Mouse (Mus musculus): ENCODE measurements around the gene Eef1a2. TPM values are rescaled to one million over a fixed set of nuclear protein-coding genes. Genes with fewer than 3 reads are reported as not detected.

Eef1a2 gene
- polyA plus RNA-seq, 1 experiment, result not detected

DNA sequence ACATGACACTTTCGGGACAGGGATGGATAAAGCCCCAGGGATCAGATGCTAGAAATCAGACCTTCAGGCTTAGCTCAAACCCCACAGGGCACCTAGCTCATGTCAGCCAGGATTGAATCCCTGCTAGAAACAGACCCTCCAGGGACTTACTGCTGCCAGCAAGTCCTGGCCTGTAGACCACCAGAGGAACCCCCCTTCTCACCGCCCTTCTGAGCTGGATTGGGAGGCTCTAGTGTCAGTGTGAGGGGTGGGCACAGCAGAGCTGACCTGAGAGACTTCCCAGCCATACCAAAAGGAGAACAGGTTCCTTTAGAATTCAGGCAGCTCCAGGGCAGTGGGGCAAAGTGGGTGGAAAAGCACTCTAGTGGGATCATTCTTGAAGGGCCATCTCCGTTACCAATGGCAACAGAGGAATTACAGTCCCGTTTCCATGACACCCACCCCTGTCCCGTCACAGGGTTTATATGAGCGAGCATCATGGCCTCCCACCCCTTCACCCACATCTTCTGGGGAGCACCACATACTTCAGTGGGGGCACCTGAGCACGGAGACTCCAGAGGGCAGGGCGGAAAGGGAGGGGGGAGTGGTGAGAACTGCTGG, 43.0 kb downstream of the Eef1a2 start:
- H3K4me1 ChIP-seq (ENCODE audit: control insufficient read depth, insufficient read depth, low read length), result no peaks in the 10 kb centered on the region
- TF ChIP-seq CTCF (IDR thresholded peaks at IDR 0.05; ENCODE audit: low read depth, low read length) (no peak), EP300 (IDR thresholded peaks at IDR 0.05; ENCODE audit: insufficient read depth, low read depth, low read length) (no peak), POLR2A (IDR thresholded peaks at IDR 0.05; ENCODE audit: insufficient read depth, low read length) (no peak)
- no peak overlapping the region for H3K27ac ChIP-seq (ENCODE audit: insufficient read depth, low read length)
- H3K36me3 ChIP-seq (ENCODE audit: control insufficient read depth, insufficient read depth, low read length, poor library complexity, severe bottlenecking), result no peaks in the 10 kb centered on the region
- no peaks in the 10 kb centered on the region for H3K9me3 ChIP-seq (replicated peaks; ENCODE audit: control insufficient read depth, insufficient read depth, low read length, poor library complexity, severe bottlenecking)
- H3K9ac ChIP-seq (ENCODE audit: low read depth, poor library complexity, severe bottlenecking), result no peak overlapping the region
- H3K27me3 ChIP-seq (ENCODE audit: control insufficient read depth, insufficient read depth, low read length, poor library complexity, severe bottlenecking), result no peaks in the 10 kb centered on the region
- no peak overlapping the region for H3K4me3 ChIP-seq (ENCODE audit: low read depth, low read length)

DNA sequence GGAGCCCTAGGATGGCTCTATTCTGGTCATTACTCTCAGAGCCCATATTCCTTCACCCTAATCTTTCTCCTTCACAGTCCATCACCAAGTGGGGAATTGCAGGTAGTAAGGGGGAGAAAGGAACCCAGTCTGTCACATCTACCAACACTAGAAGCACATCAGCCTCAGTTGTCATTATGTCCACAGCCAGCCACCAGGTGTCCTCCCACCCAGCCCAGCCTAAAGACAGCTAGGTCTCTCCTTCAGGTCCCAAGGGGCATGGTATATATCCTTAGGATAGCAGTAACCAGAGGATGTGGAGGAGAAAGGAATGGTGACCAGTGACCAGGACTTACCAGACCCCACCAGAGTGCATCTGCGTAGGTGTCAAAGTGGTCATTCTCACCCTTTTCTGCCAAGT, 45.1 kb downstream of the Eef1a2 start:
- Histone ChIP-seq H3K27me3 (ENCODE audit: control insufficient read depth, insufficient read depth, low read length, poor library complexity, severe bottlenecking) (no peaks in the 10 kb centered on the region), H3K9me3 (replicated peaks; ENCODE audit: control insufficient read depth, insufficient read depth, low read length, poor library complexity, severe bottlenecking) (no peaks in the 10 kb centered on the region), H3K9ac (ENCODE audit: low read depth, poor library complexity, severe bottlenecking) (no peak overlapping the region), H3K4me1 (ENCODE audit: control insufficient read depth, insufficient read depth, low read length) (no peaks in the 10 kb centered on the region), H3K36me3 (ENCODE audit: control insufficient read depth, insufficient read depth, low read length, poor library complexity, severe bottlenecking) (no peaks in the 10 kb centered on the region), H3K27ac (ENCODE audit: insufficient read depth, low read length) (no peak overlapping the region), H3K4me3 (ENCODE audit: low read depth, low read length) (no peak overlapping the region)
- peak; percentile 37 for TF ChIP-seq CTCF (IDR thresholded peaks at IDR 0.05; ENCODE audit: low read depth, low read length)
- no peak for TF ChIP-seq POLR2A (IDR thresholded peaks at IDR 0.05; ENCODE audit: insufficient read depth, low read length)

DNA sequence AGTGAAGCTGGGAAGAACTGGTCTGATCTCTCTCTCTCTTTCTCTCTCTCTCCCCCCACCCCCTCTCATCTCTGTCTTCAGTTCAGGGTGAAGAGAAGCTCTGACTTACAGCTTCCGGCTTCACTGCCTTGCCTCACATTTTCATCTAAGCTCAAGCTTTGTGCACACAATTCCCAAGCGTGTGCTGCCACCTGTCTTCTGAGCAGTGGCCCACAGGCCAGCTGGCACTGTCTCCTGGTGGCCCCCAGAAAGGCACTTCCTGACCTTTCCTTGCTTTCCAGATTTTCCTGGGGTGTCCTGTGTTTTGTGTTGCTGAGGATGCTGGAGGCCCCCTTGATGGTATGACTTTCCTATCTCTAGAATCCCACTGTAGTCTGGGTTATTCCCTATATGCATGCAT, 52.7 kb downstream of the Eef1a2 start:
- H3K9ac ChIP-seq (ENCODE audit: low read depth, poor library complexity, severe bottlenecking), result no peak overlapping the region
- H3K9me3 ChIP-seq (replicated peaks; ENCODE audit: control insufficient read depth, insufficient read depth, low read length, poor library complexity, severe bottlenecking), result no peaks in the 10 kb centered on the region
- no peak overlapping the region for H3K4me3 ChIP-seq (ENCODE audit: low read depth, low read length)
- H3K27me3 ChIP-seq (ENCODE audit: control insufficient read depth, insufficient read depth, low read length, poor library complexity, severe bottlenecking), result no peaks in the 10 kb centered on the region
- no peaks in the 10 kb centered on the region for H3K36me3 ChIP-seq (ENCODE audit: control insufficient read depth, insufficient read depth, low read length, poor library complexity, severe bottlenecking)
- no peak overlapping the region for H3K27ac ChIP-seq (ENCODE audit: insufficient read depth, low read length)
- H3K4me1 ChIP-seq (ENCODE audit: control insufficient read depth, insufficient read depth, low read length), result no peaks in the 10 kb centered on the region
- TF ChIP-seq POLR2A (IDR thresholded peaks at IDR 0.05; ENCODE audit: insufficient read depth, low read length), result no peak
- TF ChIP-seq EP300 (IDR thresholded peaks at IDR 0.05; ENCODE audit: insufficient read depth, low read depth, low read length), result no peak
- no peak for TF ChIP-seq CTCF (IDR thresholded peaks at IDR 0.05; ENCODE audit: low read depth, low read length)

- H3K4me3 ChIP-seq (ENCODE audit: low read depth, low read length), result no peak overlapping the region
- H3K27ac ChIP-seq (ENCODE audit: insufficient read depth, low read length), result no peak overlapping the region
- TF ChIP-seq CTCF (IDR thresholded peaks at IDR 0.05; ENCODE audit: low read depth, low read length), result no peak
- TF ChIP-seq EP300 (IDR thresholded peaks at IDR 0.05; ENCODE audit: insufficient read depth, low read depth, low read length), result no peak
- no peak for TF ChIP-seq POLR2A (IDR thresholded peaks at IDR 0.05; ENCODE audit: insufficient read depth, low read length)
- H3K9me3 ChIP-seq (replicated peaks; ENCODE audit: control insufficient read depth, insufficient read depth, low read length, poor library complexity, severe bottlenecking), result no peaks in the 10 kb centered on the region
- no peaks in the 10 kb centered on the region for H3K36me3 ChIP-seq (ENCODE audit: control insufficient read depth, insufficient read depth, low read length, poor library complexity, severe bottlenecking)
- H3K4me1 ChIP-seq (ENCODE audit: control insufficient read depth, insufficient read depth, low read length), result no peaks in the 10 kb centered on the region
- no peaks in the 10 kb centered on the region for H3K27me3 ChIP-seq (ENCODE audit: control insufficient read depth, insufficient read depth, low read length, poor library complexity, severe bottlenecking)
- no peak overlapping the region for H3K9ac ChIP-seq (ENCODE audit: low read depth, poor library complexity, severe bottlenecking)
Measured at GRCm38 (mm10) chr2:181102161-181102560, 54.7 kb downstream of the Eef1a2 start.

GRCm38 (mm10) chr2:181101626-181102025, 55.2 kb downstream of the Eef1a2 start:
- Histone ChIP-seq H3K27me3 (ENCODE audit: control insufficient read depth, insufficient read depth, low read length, poor library complexity, severe bottlenecking) (no peaks in the 10 kb centered on the region), H3K4me1 (ENCODE audit: control insufficient read depth, insufficient read depth, low read length) (no peaks in the 10 kb centered on the region), H3K4me3 (ENCODE audit: low read depth, low read length) (no peak overlapping the region), H3K9ac (ENCODE audit: low read depth, poor library complexity, severe bottlenecking) (no peak overlapping the region), H3K27ac (ENCODE audit: insufficient read depth, low read length) (no peak overlapping the region), H3K36me3 (ENCODE audit: control insufficient read depth, insufficient read depth, low read length, poor library complexity, severe bottlenecking) (no peaks in the 10 kb centered on the region), H3K9me3 (replicated peaks; ENCODE audit: control insufficient read depth, insufficient read depth, low read length, poor library complexity, severe bottlenecking) (no peaks in the 10 kb centered on the region)
- TF ChIP-seq CTCF (IDR thresholded peaks at IDR 0.05; ENCODE audit: low read depth, low read length) (no peak), POLR2A (IDR thresholded peaks at IDR 0.05; ENCODE audit: insufficient read depth, low read length) (no peak), EP300 (IDR thresholded peaks at IDR 0.05; ENCODE audit: insufficient read depth, low read depth, low read length) (no peak)

DNA sequence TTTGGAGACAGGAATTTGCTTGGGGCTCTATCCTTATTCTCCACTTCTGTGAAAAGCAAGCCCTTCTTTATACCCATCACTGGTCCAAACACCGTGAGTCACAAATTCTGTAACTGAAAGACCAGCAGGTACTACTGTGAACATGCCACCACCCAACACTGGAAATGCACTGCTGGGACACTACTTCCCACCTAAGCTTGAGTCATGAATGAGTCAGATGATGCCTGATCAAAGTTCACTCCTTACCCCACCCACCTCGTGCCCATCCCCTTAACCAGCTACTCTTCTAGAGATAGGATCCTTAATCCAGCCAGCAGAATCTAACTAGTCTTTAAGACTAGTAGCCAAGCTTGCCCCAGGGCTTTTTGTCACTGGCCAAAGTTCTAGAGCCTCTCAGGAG, 56.7 kb downstream of the Eef1a2 start:
- TF ChIP-seq CTCF (IDR thresholded peaks at IDR 0.05; ENCODE audit: low read depth, low read length), result no peak
- TF ChIP-seq POLR2A (IDR thresholded peaks at IDR 0.05; ENCODE audit: insufficient read depth, low read length), result no peak
- TF ChIP-seq EP300 (IDR thresholded peaks at IDR 0.05; ENCODE audit: insufficient read depth, low read depth, low read length), result no peak
- no peak overlapping the region for H3K9ac ChIP-seq (ENCODE audit: low read depth, poor library complexity, severe bottlenecking)

More for the DNA sequence above, 56.7 kb downstream of the Eef1a2 start:
- H3K36me3 ChIP-seq (ENCODE audit: control insufficient read depth, insufficient read depth, low read length, poor library complexity, severe bottlenecking), result no peaks in the 10 kb centered on the region
- no peaks in the 10 kb centered on the region for H3K9me3 ChIP-seq (replicated peaks; ENCODE audit: control insufficient read depth, insufficient read depth, low read length, poor library complexity, severe bottlenecking)
- no peak overlapping the region for H3K27ac ChIP-seq (ENCODE audit: insufficient read depth, low read length)
- no peak overlapping the region for H3K4me3 ChIP-seq (ENCODE audit: low read depth, low read length)
- H3K4me1 ChIP-seq (ENCODE audit: control insufficient read depth, insufficient read depth, low read length), result no peaks in the 10 kb centered on the region
- no peaks in the 10 kb centered on the region for H3K27me3 ChIP-seq (ENCODE audit: control insufficient read depth, insufficient read depth, low read length, poor library complexity, severe bottlenecking)

Other genes with a start within 250 kb of the Eef1a2 start
- 103 and 112 TPM in 2 replicates for gene Ythdf1, start 236.1 kb downstream of the Eef1a2 start, polyA plus RNA-seq (2011; ENCODE audit: insufficient read depth, insufficient read length, low read depth, missing spikeins)
- 0.56 and 0.85 TPM in 2 replicates for gene Birc7, start 228.0 kb downstream of the Eef1a2 start, polyA plus RNA-seq (2011; ENCODE audit: insufficient read depth, insufficient read length, low read depth, missing spikeins)
- gene Nkain4, start 202.3 kb downstream of the Eef1a2 start, polyA plus RNA-seq (2011; ENCODE audit: insufficient read depth, insufficient read length, low read depth, missing spikeins), result 7.0 and 9.1 TPM in 2 replicates
- gene Arfgap1, start 189.8 kb downstream of the Eef1a2 start, polyA plus RNA-seq (2011; ENCODE audit: insufficient read depth, insufficient read length, low read depth, missing spikeins), result 36.4 and 37.2 TPM in 2 replicates
- 0.79 and 1.3 TPM in 2 replicates for gene Col20a1, start 170.5 kb downstream of the Eef1a2 start, polyA plus RNA-seq (2011; ENCODE audit: insufficient read depth, insufficient read length, low read depth, missing spikeins)
- gene Chrna4, start 113.5 kb downstream of the Eef1a2 start, polyA plus RNA-seq (2011; ENCODE audit: insufficient read depth, insufficient read length, low read depth, missing spikeins), result 0.43 and 1.0 TPM in 2 replicates
- 0.76 and 1.0 TPM in 2 replicates for gene Kcnq2, start 21.7 kb downstream of the Eef1a2 start, polyA plus RNA-seq (2011; ENCODE audit: insufficient read depth, insufficient read length, low read depth, missing spikeins)
- gene Ppdpf, start 30.2 kb upstream of the Eef1a2 start, polyA plus RNA-seq (2011; ENCODE audit: insufficient read depth, insufficient read length, low read depth, missing spikeins), result 56.0 and 67.7 TPM in 2 replicates
- not detected in 2 replicates for gene Ptk6, start 45.8 kb upstream of the Eef1a2 start, polyA plus RNA-seq (2011; ENCODE audit: insufficient read depth, insufficient read length, low read depth, missing spikeins)
- not detected in 2 replicates for gene Srms, start 56.2 kb upstream of the Eef1a2 start, polyA plus RNA-seq (2011; ENCODE audit: insufficient read depth, insufficient read length, low read depth, missing spikeins)
- gene Fndc11, start 63.0 kb upstream of the Eef1a2 start, polyA plus RNA-seq (2011; ENCODE audit: insufficient read depth, insufficient read length, low read depth, missing spikeins), result not detected in 2 replicates
- gene Helz2, start 85.0 kb upstream of the Eef1a2 start, polyA plus RNA-seq (2011; ENCODE audit: insufficient read depth, insufficient read length, low read depth, missing spikeins), result 1.4 and 1.5 TPM in 2 replicates
- gene Gmeb2, start 131.0 kb upstream of the Eef1a2 start, polyA plus RNA-seq (2011; ENCODE audit: insufficient read depth, insufficient read length, low read depth, missing spikeins), result 16.4 and 16.7 TPM in 2 replicates
- gene Stmn3, start 157.5 kb upstream of the Eef1a2 start, polyA plus RNA-seq (2011; ENCODE audit: insufficient read depth, insufficient read length, low read depth, missing spikeins), result 1.2 and 1.8 TPM in 2 replicates
- 49.0 and 54.2 TPM in 2 replicates for gene Rtel1, start 162.7 kb upstream of the Eef1a2 start, polyA plus RNA-seq (2011; ENCODE audit: insufficient read depth, insufficient read length, low read depth, missing spikeins)
- 11.5 and 13.5 TPM in 2 replicates for gene Zgpat, start 207.9 kb upstream of the Eef1a2 start, polyA plus RNA-seq (2011; ENCODE audit: insufficient read depth, insufficient read length, low read depth, missing spikeins)
- gene Arfrp1, start 208.4 kb upstream of the Eef1a2 start, polyA plus RNA-seq (2011; ENCODE audit: insufficient read depth, insufficient read length, low read depth, missing spikeins), result 29.1 and 35.4 TPM in 2 replicates
- 3.9 and 6.3 TPM in 2 replicates for gene Lime1, start 223.1 kb upstream of the Eef1a2 start, polyA plus RNA-seq (2011; ENCODE audit: insufficient read depth, insufficient read length, low read depth, missing spikeins)

All from ES-Bruce4 (cell line).